Mouse (Mus musculus) embryonic fibroblast, embryonic 13.5 days (primary cell): Measurements from ENCODE around the gene Npepl1.

Experiments
- CTCF ChIP-seq: IDR thresholded peaks from 2 replicates; pipeline ENCODE4 v1.5.1; 2011; ENCODE audit warnings: mild to moderate bottlenecking, control low read depth, low read length, moderate library complexity, borderline replicate concordance; ENCODE audit not compliant: insufficient read depth
- POLR2A ChIP-seq: IDR thresholded peaks from 2 replicates; pipeline ENCODE4 v1.6.1; 2011; ENCODE audit warnings: low read depth, mild to moderate bottlenecking, control low read depth, low read length, moderate library complexity

GRCm38 (mm10) chr2:174095086-174095485 lies 15.1 kb upstream of the Npepl1 start:
- TF ChIP-seq CTCF (no peak), POLR2A (no peak)
